Mouse (Mus musculus): Measurements from ENCODE around the gene Capn1.

The Capn1 gene

DNA sequence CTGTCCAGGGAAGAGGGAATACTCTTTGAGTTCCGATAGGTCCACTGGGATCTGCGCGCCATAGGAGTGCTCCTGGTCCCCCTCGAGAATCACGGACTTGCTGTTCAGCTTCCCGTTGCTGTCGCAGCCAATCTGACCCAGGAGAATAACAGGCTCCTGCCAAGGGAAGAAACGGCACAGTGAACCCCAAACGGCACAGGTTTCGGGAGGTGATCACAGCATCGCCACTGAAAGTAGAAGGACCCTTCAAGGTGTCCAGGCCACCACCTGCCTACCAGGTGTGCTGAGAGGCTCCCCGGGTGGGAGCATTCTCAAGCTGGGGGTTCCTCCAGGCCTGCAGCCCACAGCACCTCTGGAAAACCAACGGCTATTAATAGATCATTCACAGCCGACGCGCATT, 64.1 kb downstream of the Capn1 start:
- DNase-seq = no peak

DNA sequence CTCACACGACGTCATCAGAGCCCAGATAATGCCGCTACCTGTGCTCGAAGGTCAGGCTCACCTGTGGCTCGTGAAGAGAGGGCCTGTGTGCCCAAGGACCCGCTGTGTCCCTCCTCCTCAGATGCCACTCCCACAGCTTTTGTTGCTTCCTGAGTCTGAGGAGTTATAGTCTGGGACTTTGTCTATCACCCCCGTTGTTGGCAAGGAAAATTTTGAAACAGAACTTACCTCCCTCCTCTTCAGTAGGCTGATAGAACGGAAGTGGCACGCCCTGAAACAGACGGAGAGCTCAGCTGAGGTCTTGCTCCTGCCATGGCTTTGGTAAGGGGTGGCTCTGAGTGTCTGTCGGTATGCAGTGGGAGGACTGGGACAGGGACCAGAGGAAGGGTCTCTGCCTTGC, 65.5 kb downstream of the Capn1 start:
- no peak for DNase-seq

- no peak for DNase-seq
Measured at GRCm38 (mm10) chr19:5945891-5946290, 69.8 kb downstream of the Capn1 start.

DNA sequence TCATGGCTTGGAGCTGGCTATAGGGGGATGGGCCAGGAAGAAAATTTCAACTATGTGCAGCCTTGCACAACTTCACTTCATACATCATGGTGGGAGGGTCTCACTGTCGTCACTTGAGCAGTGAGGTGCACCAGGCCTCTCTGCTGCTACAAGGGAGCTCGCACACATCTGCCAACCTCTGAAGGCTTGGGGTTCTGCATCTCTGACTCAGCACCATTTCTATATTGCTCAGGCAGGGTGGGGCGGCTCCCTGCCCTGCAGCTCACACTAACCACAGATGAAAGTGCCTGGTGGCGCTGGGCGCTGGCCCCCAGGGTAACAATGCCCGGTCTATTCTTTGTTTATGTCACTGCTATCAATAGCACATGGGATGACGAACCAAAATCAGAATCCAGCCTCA, 70.7 kb downstream of the Capn1 start:
- DNase-seq = no peak

GRCm38 (mm10) chr19:5944145-5944544, 71.6 kb downstream of the Capn1 start:
- no peak for DNase-seq

DNA sequence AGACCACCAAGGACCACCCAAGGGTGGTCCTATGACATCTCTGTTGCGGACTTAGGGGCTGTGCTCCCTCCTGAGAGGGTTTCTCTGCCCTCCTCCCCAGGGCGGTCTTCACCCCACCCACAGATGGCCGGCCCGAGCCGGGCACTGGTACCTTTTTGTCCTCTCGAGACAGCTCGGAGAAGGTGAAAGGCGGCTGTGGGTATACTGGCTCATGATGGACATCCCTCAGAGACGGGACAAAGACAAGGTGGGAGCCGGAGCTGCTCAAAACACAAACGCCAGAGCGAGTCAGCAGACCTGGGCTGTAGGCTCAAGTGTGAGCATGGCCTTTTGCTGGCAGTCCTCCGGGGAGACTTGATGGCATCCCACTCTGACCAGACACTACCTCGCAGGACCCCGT, 72.3 kb downstream of the Capn1 start:
- DNase-seq = no peak

- DNase-seq = no peak
Measured at GRCm38 (mm10) chr19:5942581-5942980, 73.1 kb downstream of the Capn1 start.

- DNase-seq = no peak
Measured at GRCm38 (mm10) chr19:5940656-5941055, 75.0 kb downstream of the Capn1 start.

GRCm38 (mm10) chr19:5940173-5940572, 75.5 kb downstream of the Capn1 start:
- DNase-seq = no peak

DNA sequence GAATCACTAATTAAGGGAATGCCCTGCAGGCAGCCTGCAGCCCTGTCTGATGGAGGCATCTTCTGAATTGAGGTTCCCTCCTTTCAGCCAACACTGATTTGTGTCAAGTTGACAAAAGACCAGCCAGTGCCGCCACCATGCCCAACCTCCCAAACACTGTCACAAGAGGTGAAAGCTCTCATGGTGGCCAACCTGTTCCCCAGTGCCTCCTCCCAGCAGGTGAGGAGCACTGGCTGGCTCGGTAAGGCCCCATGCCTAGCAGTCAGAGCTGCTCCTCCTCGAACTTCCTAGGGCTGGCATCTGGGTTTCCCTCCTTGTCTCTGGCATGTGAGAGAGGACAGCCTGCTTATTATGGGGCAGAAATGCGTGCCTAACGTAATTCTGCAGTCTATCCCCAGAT, 76.0 kb downstream of the Capn1 start:
- DNase-seq = no peak

All from right cerebral cortex, postnatal 25 days (tissue).